Mouse (Mus musculus) neural tube, embryonic 12.5 days (tissue): ENCODE measurements at regions not wholly inside any gene's neighbourhood (a gene's known extent, or its start where the extent isn't known, plus 50 kb on each side); places are given as distances from the start of the nearest gene placed in this dataset.

ENCODE experiments used
- ATAC-seq: fragments of 200-750 bp; cut with Nextera tagmentation; 2 replicates; pipeline ENCODE4 v1.8.0; 2017; ENCODE audit warnings: low read depth, mild to moderate bottlenecking, moderate TSS enrichment, moderate library complexity; ENCODE audit not compliant: low FRiP score
- H3K27ac ChIP-seq: fragments of 300-500 bp; sonication (generic); 2 replicates; pipeline ENCODE4 v1.5.1; 2016
- H3K27me3 ChIP-seq: fragments of 300-500 bp; sonication (generic); replicated peaks from 2 replicates; pipeline ENCODE4 v1.6.1; 2016; ENCODE audit warnings: mild to moderate bottlenecking
- H3K36me3 ChIP-seq: fragments of 300-500 bp; sonication (generic); 2 replicates; pipeline ENCODE4 v1.6.1; 2016; ENCODE audit warnings: mild to moderate bottlenecking
- H3K4me1 ChIP-seq: fragments of 300-500 bp; sonication (generic); 2 replicates; pipeline ENCODE4 v1.6.1; 2016
- H3K4me2 ChIP-seq: fragments of 300-500 bp; sonication (generic); replicated peaks from 2 replicates; pipeline ENCODE4 v1.6.1; 2016; ENCODE audit warnings: mild to moderate bottlenecking
- H3K4me3 ChIP-seq: fragments of 300-500 bp; sonication (generic); 2 replicates; pipeline ENCODE4 v1.5.1; 2016
- H3K9ac ChIP-seq: fragments of 300-500 bp; sonication (generic); 2 replicates; pipeline ENCODE4 v1.6.1; 2016; ENCODE audit warnings: mild to moderate bottlenecking
- H3K9me3 ChIP-seq: fragments of 300-500 bp; sonication (generic); 2 replicates; pipeline ENCODE4 v1.6.1; 2016; ENCODE audit warnings: mild to moderate bottlenecking
- WGBS: fragments of 180-500 bp; shearing (Covaris S2); methylation state at CpG from one replicate; pipeline ENCODE4 v1.1.7; 2016; 5-methylcytosine and 5-hydroxymethylcytosine counted together

DNA sequence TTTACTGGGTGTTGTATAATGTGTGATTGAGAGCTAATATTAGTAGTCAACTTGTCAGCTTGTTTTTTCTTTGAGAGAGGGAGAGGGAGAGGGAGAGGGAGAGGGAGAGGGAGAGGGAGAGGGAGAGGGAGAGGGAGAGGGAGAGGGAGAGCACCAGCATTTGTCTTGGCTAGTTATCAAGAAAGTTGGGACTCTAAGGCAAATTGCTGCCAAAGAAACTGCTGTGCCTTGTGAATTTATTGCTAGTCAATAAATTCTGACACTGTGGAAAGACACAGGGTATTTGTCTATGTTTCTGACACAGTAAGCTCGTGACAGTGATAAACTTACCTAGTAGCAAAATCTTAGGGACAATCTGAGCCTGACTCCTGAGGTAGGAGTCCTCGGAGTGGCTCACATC is 61.2 kb upstream of the Gm10260 start:
- 54% methylated on average over 2 of the region's 2 CpGs for WGBS
- no peak for ATAC-seq

DNA sequence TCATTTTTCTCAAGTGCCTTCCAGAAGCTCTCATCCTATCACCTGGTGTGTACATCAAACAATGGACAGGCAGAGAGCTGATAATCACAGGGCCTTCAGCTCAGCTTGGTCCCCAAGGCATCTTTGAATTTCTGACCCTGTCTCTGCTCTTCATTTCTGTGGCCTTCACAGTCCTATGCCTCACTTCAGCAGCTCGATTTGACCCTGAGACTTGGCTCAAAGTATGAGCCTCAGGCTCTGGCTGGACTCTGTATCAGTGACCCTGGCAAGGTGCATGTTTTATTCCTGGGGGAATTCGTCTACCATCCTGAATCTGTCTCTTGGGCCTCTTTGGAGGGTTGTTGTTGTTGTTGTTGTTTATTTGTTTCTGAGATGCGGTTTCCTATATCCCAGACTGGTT is 60.6 kb upstream of the Gm10260 start:
- H3K4me1 ChIP-seq: peaks cover 38% of the 10 kb centered on the region
- WGBS: 75% methylated on average over 3 of the region's 3 CpGs
- no peaks in the 10 kb centered on the region for H3K27me3 ChIP-seq
- H3K9me3 ChIP-seq: no peaks in the 10 kb centered on the region
- H3K27ac ChIP-seq: no peak overlapping the region
- H3K36me3 ChIP-seq: no peaks in the 10 kb centered on the region
- no peak overlapping the region for H3K9ac ChIP-seq
- no peak for ATAC-seq
- H3K4me3 ChIP-seq: no peak overlapping the region
- H3K4me2 ChIP-seq: no peak overlapping the region

More for the DNA sequence above, 61.2 kb upstream of the Gm10260 start:
- Histone ChIP-seq H3K4me3 (no peak overlapping the region), H3K27ac (no peak overlapping the region), H3K9ac (no peak overlapping the region), H3K4me1 (peaks cover 43% of the 10 kb centered on the region), H3K9me3 (no peaks in the 10 kb centered on the region), H3K4me2 (no peak overlapping the region), H3K36me3 (no peaks in the 10 kb centered on the region), H3K27me3 (no peaks in the 10 kb centered on the region)

DNA sequence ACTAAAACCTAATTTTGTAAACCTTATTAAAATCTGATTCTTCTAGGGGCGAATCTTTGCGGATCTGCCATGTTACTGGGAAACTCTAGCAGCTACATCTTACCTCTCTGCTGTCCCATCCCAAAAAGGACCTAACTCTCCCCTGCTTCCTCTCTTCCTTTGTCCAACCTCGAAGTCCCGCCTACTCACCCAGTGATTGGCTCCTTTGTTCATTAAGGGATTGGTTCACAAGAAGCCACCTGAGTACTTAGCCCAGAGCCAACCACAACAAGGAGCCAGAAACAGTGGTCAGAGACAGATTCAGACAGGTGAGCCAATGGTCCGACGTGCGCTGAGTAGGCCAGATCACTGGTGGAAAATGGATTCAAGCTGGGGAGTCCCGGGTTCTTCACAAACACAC is 60.0 kb upstream of the Gm10260 start:
- Histone ChIP-seq H3K27me3 (no peaks in the 10 kb centered on the region), H3K4me2 (no peak overlapping the region), H3K9me3 (no peaks in the 10 kb centered on the region), H3K4me3 (no peak overlapping the region), H3K9ac (no peak overlapping the region), H3K36me3 (no peaks in the 10 kb centered on the region), H3K4me1 (peaks cover 32% of the 10 kb centered on the region), H3K27ac (no peak overlapping the region)
- 94% methylated on average over 8 of the region's 8 CpGs for WGBS
- ATAC-seq: no peak

DNA sequence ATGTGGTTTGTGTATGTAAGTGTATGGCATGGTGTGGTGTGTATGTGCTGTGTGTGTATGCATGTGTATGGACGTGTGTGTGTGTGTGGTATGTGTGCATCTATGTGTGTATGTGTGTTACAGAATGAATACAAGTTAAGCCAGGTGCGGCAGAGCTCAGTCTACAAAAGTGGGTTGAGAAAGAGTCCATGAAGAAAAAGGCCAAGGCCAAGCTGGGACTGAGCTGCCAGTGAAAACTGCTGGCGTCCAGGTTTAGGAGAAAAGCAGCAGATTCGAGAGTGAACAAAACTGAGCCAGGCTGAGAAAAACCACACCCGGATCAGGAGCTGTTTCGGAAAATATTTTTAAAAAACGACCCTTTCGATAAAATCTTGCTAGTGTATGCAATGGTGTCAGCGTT is 58.6 kb upstream of the Gm10260 start:
- no peak for ATAC-seq
- Histone ChIP-seq H3K27me3 (no peaks in the 10 kb centered on the region), H3K4me1 (peaks cover 19% of the 10 kb centered on the region), H3K4me3 (no peak overlapping the region), H3K9ac (no peak overlapping the region), H3K9me3 (no peaks in the 10 kb centered on the region), H3K4me2 (no peak overlapping the region), H3K36me3 (no peaks in the 10 kb centered on the region), H3K27ac (no peak overlapping the region)
- WGBS: 92% methylated on average over 9 of the region's 9 CpGs

DNA sequence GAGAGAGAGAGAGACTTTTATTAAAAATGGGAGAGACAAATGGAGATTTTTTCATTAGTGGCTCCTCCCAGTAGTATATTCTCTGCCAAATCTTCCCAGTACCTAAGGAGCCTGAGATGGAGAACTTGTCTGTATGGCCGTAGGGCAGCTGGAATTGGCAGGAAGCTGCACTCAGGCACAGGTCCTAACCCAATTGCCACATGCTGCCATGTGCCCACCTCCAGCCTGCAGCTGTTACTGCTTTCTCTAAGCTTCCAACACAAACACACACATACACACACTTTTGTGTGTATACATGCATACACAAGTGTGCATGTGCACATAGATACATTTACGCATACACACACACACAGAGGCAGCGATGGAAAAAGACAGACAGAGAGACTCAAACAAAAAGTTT is 56.5 kb upstream of the Gm10260 start:
- ATAC-seq: no peak
- Histone ChIP-seq H3K9ac (no peak overlapping the region), H3K4me1 (0 out of 2 replicates have a peak, but pooled peaks cover 2% of the 10 kb centered on the region), H3K36me3 (no peaks in the 10 kb centered on the region), H3K9me3 (no peaks in the 10 kb centered on the region), H3K27me3 (no peaks in the 10 kb centered on the region), H3K27ac (no peak overlapping the region), H3K4me3 (no peak overlapping the region), H3K4me2 (no peak overlapping the region)
- 91% methylated on average over 3 of the region's 3 CpGs for WGBS
